Mouse (Mus musculus): ENCODE results near the gene Sval2. TPM values are rescaled to one million over a fixed set of nuclear protein-coding genes. Genes with fewer than 3 reads are reported as not detected.

Sval2 gene
- not detected for total RNA-seq (2021)
- long read RNA-seq, experiment 1: 0 reads
- long read RNA-seq, experiment 2: 0 reads

DNA sequence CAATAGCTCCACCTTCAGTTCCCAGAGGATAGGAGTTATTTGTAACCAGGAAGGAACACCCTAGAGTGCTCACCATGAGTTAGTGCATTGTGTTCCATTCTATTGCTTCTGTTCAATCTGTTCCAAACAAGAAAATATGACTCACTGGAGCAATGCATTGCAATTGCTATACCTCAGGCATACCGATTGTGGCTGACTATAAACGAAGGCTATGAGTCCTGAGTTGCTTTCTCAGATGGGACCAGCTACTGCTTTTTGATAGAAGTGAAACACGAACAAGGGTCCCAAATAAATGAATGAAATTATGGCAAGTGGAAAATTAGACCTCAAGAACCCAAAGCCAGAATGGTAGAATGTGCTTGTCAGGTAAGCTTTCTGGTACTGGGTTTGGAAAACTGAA lies at the start of gene Sval2:
TSS of gene Sval2 (plus strand) at position 301 of the 400 bp plus-strand sequence.
- DNase-seq: no peak

DNA sequence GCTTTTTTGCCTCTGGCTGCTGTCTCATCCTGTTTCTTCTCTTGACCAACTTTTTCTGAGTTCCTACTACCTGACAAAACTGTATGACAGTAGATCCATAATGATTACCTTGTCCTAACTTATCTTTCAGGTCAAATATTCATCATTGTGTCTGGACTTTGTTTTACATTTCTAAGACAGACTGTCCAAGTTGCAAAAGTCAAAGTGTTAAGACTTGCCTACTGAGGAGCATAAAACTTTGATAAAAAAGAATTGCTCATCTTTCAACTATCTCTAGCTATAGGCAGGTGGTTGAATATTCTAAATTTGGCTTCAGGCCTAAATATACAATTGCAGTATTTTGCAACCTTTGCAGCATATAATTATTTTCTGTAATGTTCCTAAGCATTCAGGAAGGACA lies 28.7 kb upstream of the Sval2 start:
- DNase-seq: no peak

- DNase-seq: no peak
These were observed 23.3 kb upstream of the Sval2 start for GRCm38 (mm10) chr6:41829516-41829915.

- no peak for DNase-seq
These were observed 5.6 kb upstream of the Sval2 start, which contains the start of gene Pip for GRCm38 (mm10) chr6:41847235-41847634. Gene Pip (plus strand): TSS chr6:41847535.

DNA sequence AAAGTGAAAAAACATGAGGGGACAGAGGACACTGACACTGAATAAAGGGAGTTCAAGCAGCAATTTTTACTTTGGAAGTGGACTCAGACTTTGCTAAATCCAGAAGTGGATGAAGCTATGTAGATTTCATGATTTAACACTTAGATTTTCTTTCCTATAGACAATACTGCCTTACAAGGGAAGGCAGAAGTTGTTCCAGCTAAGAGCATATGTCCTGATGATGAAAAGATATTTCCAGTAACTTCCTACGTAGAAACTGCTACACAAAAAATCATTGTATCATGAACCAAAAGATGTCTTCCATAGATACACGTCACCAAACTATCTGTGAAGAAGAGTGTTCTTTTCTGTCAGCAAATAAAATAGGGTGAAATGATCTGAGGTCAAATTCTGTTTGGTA lies 11.2 kb downstream of the Sval2 start:
- no peak for DNase-seq

GRCm38 (mm10) chr6:41911625-41912024 lies 58.8 kb downstream of the Sval2 start:
- DNase-seq: no peak

Other genes with a start within 250 kb of the Sval2 start
- 10 to 100 TPM in 1 of 2 experiments, 1 to 10 TPM in 1; 8.8 to 17.4 TPM for gene Ephb6, start 247.5 kb upstream of the Sval2 start, total RNA-seq (2021)
- gene Trpv6, start 216.6 kb upstream of the Sval2 start, total RNA-seq (2021): not detected
- gene Trpv5, start 172.2 kb upstream of the Sval2 start, total RNA-seq (2021): not detected
- not detected for gene Llcfc1, start 168.6 kb upstream of the Sval2 start, total RNA-seq (2021)
- gene Kel, start 148.7 kb upstream of the Sval2 start, total RNA-seq (2021): 1 to 10 TPM; 2.0 to 8.0 TPM
- gene Olfr459, start 77.8 kb upstream of the Sval2 start, total RNA-seq (2021): not detected
- gene Pip, start 5.5 kb upstream of the Sval2 start, total RNA-seq (2021): not detected
- not detected for gene Sval1, start 98.6 kb downstream of the Sval2 start, total RNA-seq (2021)
- gene Sval3, start 115.2 kb downstream of the Sval2 start, total RNA-seq (2021): not detected
- gene Sva, start 185.4 kb downstream of the Sval2 start, total RNA-seq (2021): not detected